In genomic region chr1:62773921-62774191, GRCm38 (mm10) we compare ENCODE assay signal across 21 mouse cellular contexts.
A peak's percentile ranks its signal among the peaks of the same experiment; 100 is the strongest.
DNase-seq lines count a peak whose midpoint lies in the region; ATAC-seq and TF ChIP-seq lines count a peak whose summit lies in the region.
"Had no signal": no experiment of that assay in that cellular context is flagged by ENCODE, and none has a peak within 500 bp of the region (broad histone marks: within the 10 kb centered on the region; RNA-seq: fewer than 3 reads in every experiment).

No protein-coding gene starts in this region.

- no peaks in the 10 kb centered on the region for H3K79me2 ChIP-seq in myocyte (ENCODE audit: control insufficient read depth, insufficient read depth)

- H3K36me3 ChIP-seq in hindbrain, embryonic 13.5 days, result peaks cover 29% of the 10 kb centered on the region
- H3K36me3 ChIP-seq in hindbrain, embryonic 14.5 days (replicated peaks; ENCODE audit: control insufficient read depth, insufficient read depth), result peaks cover 20% of the 10 kb centered on the region
- no peaks in the 10 kb centered on the region for H3K36me3 ChIP-seq in ES-E14 (ENCODE audit: control insufficient read depth, insufficient read depth, low read length, poor library complexity, severe bottlenecking)
- peaks cover 16% of the 10 kb centered on the region for H3K36me3 ChIP-seq in myocyte (ENCODE audit: control insufficient read depth, insufficient read depth)
- H3K36me3 ChIP-seq: forebrain, embryonic 10.5 days; midbrain, embryonic 12.5 days had no signal

- in situ Hi-C loops in ES-E14 (cut with MboI; ENCODE audit: low sequenced_read_pairs in 2 of 2, unreplicated experiment in 2 of 2), result no loop called here

- H3K4me1 ChIP-seq in hindbrain, embryonic 13.5 days (replicated peaks), result peaks cover 40% of the 10 kb centered on the region
- H3K4me1 ChIP-seq in hindbrain, embryonic 14.5 days (replicated peaks; ENCODE audit: control insufficient read depth, insufficient read depth, low read length), result 0 out of 2 replicates have a peak, but pooled peaks cover 4% of the 10 kb centered on the region
- H3K4me1 ChIP-seq in ES-E14 (ENCODE audit: control insufficient read depth in 2 of 2, insufficient read depth in 2 of 2, low read length in 2 of 2, poor library complexity in 1 of 2), result peaks cover 8 to 39% of the 10 kb centered on the region in 2 experiments
- H3K4me1 ChIP-seq in embryonic fibroblast, embryonic 13.5 days (ENCODE audit: control insufficient read depth, insufficient read depth, low read length), result peaks cover 12% of the 10 kb centered on the region; the same call in 1 of the 2 replicates

- H3K9ac ChIP-seq in hindbrain, embryonic 13.5 days, result no peak overlapping the region
- no peak overlapping the region for H3K9ac ChIP-seq in hindbrain, embryonic 14.5 days
- no peak overlapping the region for H3K9ac ChIP-seq in ES-E14 (ENCODE audit: insufficient read depth, low read depth, low read length, poor library complexity, severe bottlenecking)
- H3K9ac ChIP-seq: lung, embryonic 14.5 days; midbrain, embryonic 12.5 days had no signal

- no peaks in the 10 kb centered on the region for H3K9me3 ChIP-seq in hindbrain, embryonic 13.5 days
- no peaks in the 10 kb centered on the region for H3K9me3 ChIP-seq in hindbrain, embryonic 14.5 days (ENCODE audit: control insufficient read depth, low read length)
- no peaks in the 10 kb centered on the region for H3K9me3 ChIP-seq in ES-E14 (ENCODE audit: control insufficient read depth, insufficient read depth, low read depth, low read length)
- H3K9me3 ChIP-seq: forebrain, embryonic 10.5 days; midbrain, embryonic 12.5 days had no signal

- no peak for DNase-seq in hindbrain, embryonic 14.5 days (ENCODE audit: low spot score)
- DNase-seq in ES-E14 (ENCODE audit: low read depth, low spot score), result no peak
- DNase-seq in c-Kit-positive CD71-positive TER-119-positive erythroid progenitor cells, embryonic 14.5 days (ENCODE audit: low spot score), result no peak
- no peak for DNase-seq in layer of hippocampus, postnatal 36 days
- DNase-seq: adrenal gland, postnatal 14 days; B cell, adult 2 months; cerebellum, adult 8-10 months; gastrocnemius, postnatal 10 days; kidney, adult 8-10 months; kidney, postnatal 4 days; left cerebral cortex, postnatal 4 days; lung, embryonic 14.5 days; lung, postnatal 4 days; thymus, adult 2 months had no signal

- no peak overlapping the region for H3ac ChIP-seq in myocyte (ENCODE audit: control insufficient read depth, insufficient read length)

- H3K27me3 ChIP-seq in hindbrain, embryonic 13.5 days, result no peaks in the 10 kb centered on the region
- H3K27me3 ChIP-seq in hindbrain, embryonic 14.5 days (ENCODE audit: control insufficient read depth, insufficient read depth, low read length), result no peaks in the 10 kb centered on the region
- no peaks in the 10 kb centered on the region for H3K27me3 ChIP-seq in myocyte (ENCODE audit: control insufficient read depth, insufficient read depth, insufficient read length)

- no peak overlapping the region for H3K4me3 ChIP-seq in hindbrain, embryonic 13.5 days
- no peak overlapping the region for H3K4me3 ChIP-seq in hindbrain, embryonic 14.5 days (replicated peaks; ENCODE audit: low read length)
- no peak overlapping the region for H3K4me3 ChIP-seq in ES-E14 (ENCODE audit: insufficient read depth in 1 of 2, low read depth in 1 of 2, low read length in 2 of 2, poor library complexity in 1 of 2, severe bottlenecking in 1 of 2)
- no peak overlapping the region for H3K4me3 ChIP-seq in embryonic fibroblast, embryonic 13.5 days (ENCODE audit: insufficient read depth, low read length)
- H3K4me3 ChIP-seq in myocyte, result no peak overlapping the region
- H3K4me3 ChIP-seq: forebrain, embryonic 10.5 days; midbrain, embryonic 12.5 days had no signal

- no peak for TF ChIP-seq POLR2A in embryonic fibroblast, embryonic 13.5 days (IDR thresholded peaks at IDR 0.05; ENCODE audit: low read depth, low read length)
- no peak for TF ChIP-seq POLR2A in myocyte (IDR thresholded peaks at IDR 0.05; ENCODE audit: insufficient read length, low read depth)

- no peak overlapping the region for H3K4me2 ChIP-seq in hindbrain, embryonic 13.5 days
- no peak overlapping the region for H3K4me2 ChIP-seq in hindbrain, embryonic 14.5 days (replicated peaks)
- H3K4me2 ChIP-seq in myocyte (ENCODE audit: low read depth), result peak overlapping the region; percentile 88
- H3K4me2 ChIP-seq: heart, embryonic 11.5 days; lung, embryonic 14.5 days; midbrain, embryonic 12.5 days had no signal

- no peak for TF ChIP-seq CTCF in embryonic fibroblast, embryonic 13.5 days (IDR thresholded peaks at IDR 0.05; ENCODE audit: borderline replicate concordance, insufficient read depth, low read length)

- 46% methylated on average over 3 of the region's 3 CpGs for WGBS in hindbrain, embryonic 13.5 days
- WGBS in hindbrain, embryonic 14.5 days, result 54% methylated on average over 3 of the region's 3 CpGs

- 0 out of 2 replicates have a peak overlapping the region, but pooled peaks have one; percentile 9 for H3K27ac ChIP-seq in hindbrain, embryonic 13.5 days
- no peak overlapping the region for H3K27ac ChIP-seq in hindbrain, embryonic 14.5 days
- no peak overlapping the region for H3K27ac ChIP-seq in ES-E14 (ENCODE audit: insufficient read depth, low read depth, low read length, poor library complexity, severe bottlenecking)
- peak overlapping the region; percentile 16; the same call in 1 of the 2 replicates for H3K27ac ChIP-seq in embryonic fibroblast, embryonic 13.5 days (ENCODE audit: insufficient read depth, low read length)
- H3K27ac ChIP-seq: forebrain, embryonic 10.5 days; midbrain, embryonic 12.5 days had no signal

- no peak for ATAC-seq in hindbrain, embryonic 13.5 days (ENCODE audit: low FRiP score)
- no peak for ATAC-seq in hindbrain, embryonic 14.5 days (ENCODE audit: low FRiP score)
- ATAC-seq in activated CD4-positive, CD25-positive, alpha-beta regulatory T cell, adult 4 months, result no peak

TF ChIP-seq in ES-E14, 5 proteins besides CTCF, POLR2A, EP300 and RAD21:
- TF ChIP-seq CHD2 (IDR thresholded peaks at IDR 0.05; ENCODE audit: low read depth, low read length) (no peak), HCFC1 (IDR thresholded peaks at IDR 0.05; ENCODE audit: borderline replicate concordance, insufficient read depth, low read length) (no peak), ZC3H11A (IDR thresholded peaks at IDR 0.05; ENCODE audit: borderline replicate concordance, low read depth, low read length) (peak; percentile 15), MAFK (IDR thresholded peaks at IDR 0.05; ENCODE audit: insufficient read depth, low read depth, low read length) (0 out of 2 replicates have a peak, but pooled peaks have one; percentile 31), ZNF384 (IDR thresholded peaks at IDR 0.05; ENCODE audit: low read depth, low read length) (no peak)

TF ChIP-seq in myocyte, 11 proteins besides CTCF, POLR2A, EP300 and RAD21:
- TF ChIP-seq SRF (IDR thresholded peaks at IDR 0.05; ENCODE audit: control insufficient read depth, insufficient read length, low read depth), result no peak
- no peak for TF ChIP-seq MYOG (IDR thresholded peaks at IDR 0.05; ENCODE audit: control insufficient read depth in 1 of 3, insufficient read depth in 1 of 3, insufficient read length in 2 of 3, low read depth in 2 of 3)
- no peak for TF ChIP-seq REST (IDR thresholded peaks at IDR 0.05; ENCODE audit: insufficient read depth, insufficient read length)
- no peak for TF ChIP-seq TCF3 (IDR thresholded peaks at IDR 0.05; ENCODE audit: insufficient read length, low read depth)
- TF ChIP-seq USF1 (IDR thresholded peaks at IDR 0.05; ENCODE audit: low read depth), result no peak
- no peak for TF ChIP-seq CEBPB (IDR thresholded peaks at IDR 0.05; ENCODE audit: insufficient read depth, poor library complexity, severe bottlenecking)
- TF ChIP-seq POLR2AphosphoS2 (IDR thresholded peaks at IDR 0.05; ENCODE audit: insufficient read length, low read depth), result no peak
- no peak for TF ChIP-seq MYOD1 (IDR thresholded peaks at IDR 0.05; ENCODE audit: control insufficient read depth in 1 of 3, insufficient read length in 2 of 3, low read depth in 2 of 3)
- no peak for TF ChIP-seq E2F4 (IDR thresholded peaks at IDR 0.05; ENCODE audit: insufficient read depth)
- TF ChIP-seq MAX (IDR thresholded peaks at IDR 0.05; ENCODE audit: low read depth), result no peak
- TF ChIP-seq TCF12 (IDR thresholded peaks at IDR 0.05; ENCODE audit: insufficient read depth, poor library complexity, severe bottlenecking), result no peak

Comparison
In these comparisons a context has a peak if more than half of its experiments do, and no peak if none do; other contexts are left out.
1. H3K27ac ChIP-seq: peak in hindbrain, embryonic 13.5 days (single experiment) and embryonic fibroblast, embryonic 13.5 days (single experiment); none in hindbrain, embryonic 14.5 days (single experiment) and ES-E14 (single experiment).